Mouse (Mus musculus): ENCODE data around the gene Zc3h4. TPM values are rescaled to one million over a fixed set of nuclear protein-coding genes. Genes with fewer than 3 reads are reported as not detected.

Zc3h4 gene
- polyA plus RNA-seq, 1 experiment = 33.9 TPM

- TF ChIP-seq CTCF (IDR thresholded peaks at IDR 0.05; ENCODE audit: extremely low read depth, insufficient read depth, low read length) (no peak), POLR2A (IDR thresholded peaks at IDR 0.05; ENCODE audit: extremely low read depth, insufficient read depth, low read length) (no peak)
- no peaks in the 10 kb centered on the region for H3K4me1 ChIP-seq (ENCODE audit: control insufficient read depth, insufficient read depth, low read length)
- no peak overlapping the region for H3K4me3 ChIP-seq (ENCODE audit: insufficient read depth, low read length)
- no peak overlapping the region for H3K27ac ChIP-seq (ENCODE audit: insufficient read depth, low read length)
These were observed 21.6 kb downstream of the Zc3h4 start for GRCm38 (mm10) chr7:16422222-16422856.

GRCm38 (mm10) chr7:16423731-16424130, 23.0 kb downstream of the Zc3h4 start:
- Histone ChIP-seq H3K4me1 (ENCODE audit: control insufficient read depth, insufficient read depth, low read length) (no peaks in the 10 kb centered on the region), H3K27ac (ENCODE audit: insufficient read depth, low read length) (no peak overlapping the region)
- TF ChIP-seq POLR2A (IDR thresholded peaks at IDR 0.05; ENCODE audit: extremely low read depth, insufficient read depth, low read length) (no peak), CTCF (IDR thresholded peaks at IDR 0.05; ENCODE audit: extremely low read depth, insufficient read depth, low read length) (no peak)

GRCm38 (mm10) chr7:16425721-16426120, 25.0 kb downstream of the Zc3h4 start:
- TF ChIP-seq CTCF (IDR thresholded peaks at IDR 0.05; ENCODE audit: extremely low read depth, insufficient read depth, low read length) (no peak), POLR2A (IDR thresholded peaks at IDR 0.05; ENCODE audit: extremely low read depth, insufficient read depth, low read length) (no peak)
- H3K4me3 ChIP-seq (ENCODE audit: insufficient read depth, low read length) = no peak overlapping the region
- H3K27ac ChIP-seq (ENCODE audit: insufficient read depth, low read length) = no peak overlapping the region
- no peaks in the 10 kb centered on the region for H3K4me1 ChIP-seq (ENCODE audit: control insufficient read depth, insufficient read depth, low read length)

More at GRCm38 (mm10) chr7:16423731-16424130, 23.0 kb downstream of the Zc3h4 start:
- no peak overlapping the region for H3K4me3 ChIP-seq (ENCODE audit: insufficient read depth, low read length)

- no peak overlapping the region for H3K4me3 ChIP-seq (ENCODE audit: insufficient read depth, low read length)
- TF ChIP-seq POLR2A (IDR thresholded peaks at IDR 0.05; ENCODE audit: extremely low read depth, insufficient read depth, low read length) (no peak), CTCF (IDR thresholded peaks at IDR 0.05; ENCODE audit: extremely low read depth, insufficient read depth, low read length) (peak; percentile 76)
- H3K4me1 ChIP-seq (ENCODE audit: control insufficient read depth, insufficient read depth, low read length) = no peaks in the 10 kb centered on the region
- H3K27ac ChIP-seq (ENCODE audit: insufficient read depth, low read length) = no peak overlapping the region
These were observed 25.5 kb downstream of the Zc3h4 start for GRCm38 (mm10) chr7:16426129-16426729.

GRCm38 (mm10) chr7:16433352-16433971, 32.8 kb downstream of the Zc3h4 start:
- Histone ChIP-seq H3K4me1 (ENCODE audit: control insufficient read depth, insufficient read depth, low read length) (no peaks in the 10 kb centered on the region), H3K4me3 (ENCODE audit: insufficient read depth, low read length) (no peak overlapping the region), H3K27ac (ENCODE audit: insufficient read depth, low read length) (no peak overlapping the region)
- TF ChIP-seq CTCF (IDR thresholded peaks at IDR 0.05; ENCODE audit: extremely low read depth, insufficient read depth, low read length) = no peak
- TF ChIP-seq POLR2A (IDR thresholded peaks at IDR 0.05; ENCODE audit: extremely low read depth, insufficient read depth, low read length) = no peak

GRCm38 (mm10) chr7:16435088-16435487, 34.4 kb downstream of the Zc3h4 start:
- TF ChIP-seq CTCF (IDR thresholded peaks at IDR 0.05; ENCODE audit: extremely low read depth, insufficient read depth, low read length) = no peak
- Histone ChIP-seq H3K4me3 (ENCODE audit: insufficient read depth, low read length) (no peak overlapping the region), H3K27ac (ENCODE audit: insufficient read depth, low read length) (no peak overlapping the region), H3K4me1 (ENCODE audit: control insufficient read depth, insufficient read depth, low read length) (no peaks in the 10 kb centered on the region)

GRCm38 (mm10) chr7:16441241-16441640, 40.5 kb downstream of the Zc3h4 start:
- TF ChIP-seq CTCF (IDR thresholded peaks at IDR 0.05; ENCODE audit: extremely low read depth, insufficient read depth, low read length) (no peak), POLR2A (IDR thresholded peaks at IDR 0.05; ENCODE audit: extremely low read depth, insufficient read depth, low read length) (no peak)
- Histone ChIP-seq H3K27ac (ENCODE audit: insufficient read depth, low read length) (no peak overlapping the region), H3K4me1 (ENCODE audit: control insufficient read depth, insufficient read depth, low read length) (no peaks in the 10 kb centered on the region), H3K4me3 (ENCODE audit: insufficient read depth, low read length) (no peak overlapping the region)

- no peaks in the 10 kb centered on the region for H3K4me1 ChIP-seq (ENCODE audit: control insufficient read depth, insufficient read depth, low read length)
- H3K27ac ChIP-seq (ENCODE audit: insufficient read depth, low read length) = no peak overlapping the region
- TF ChIP-seq CTCF (IDR thresholded peaks at IDR 0.05; ENCODE audit: extremely low read depth, insufficient read depth, low read length) (no peak), POLR2A (IDR thresholded peaks at IDR 0.05; ENCODE audit: extremely low read depth, insufficient read depth, low read length) (no peak)
- H3K4me3 ChIP-seq (ENCODE audit: insufficient read depth, low read length) = no peak overlapping the region
These were observed 50.9 kb downstream of the Zc3h4 start for GRCm38 (mm10) chr7:16451656-16452055.

- no peak for TF ChIP-seq CTCF (IDR thresholded peaks at IDR 0.05; ENCODE audit: extremely low read depth, insufficient read depth, low read length)
- peak; percentile 24; the same call in 1 of the 2 replicates for TF ChIP-seq POLR2A (IDR thresholded peaks at IDR 0.05; ENCODE audit: extremely low read depth, insufficient read depth, low read length)
- no peaks in the 10 kb centered on the region for H3K4me1 ChIP-seq (ENCODE audit: control insufficient read depth, insufficient read depth, low read length)
These were observed 51.9 kb downstream of the Zc3h4 start, which contains the start of gene Tmem160 for GRCm38 (mm10) chr7:16452587-16453073. Gene Tmem160 (plus strand): TSS chr7:16452779.

More at GRCm38 (mm10) chr7:16452587-16453073, 51.9 kb downstream of the Zc3h4 start, which contains the start of gene Tmem160:
- no peak within 1 kb of the TSS for H3K27ac ChIP-seq (ENCODE audit: insufficient read depth, low read length)
- peak within 1 kb of the TSS; percentile 64 for H3K4me3 ChIP-seq (ENCODE audit: insufficient read depth, low read length)

Measured in cortical plate, adult 2 months (tissue).